14 mouse cellular contexts compared by ENCODE assay signal in the genomic region with DNA sequence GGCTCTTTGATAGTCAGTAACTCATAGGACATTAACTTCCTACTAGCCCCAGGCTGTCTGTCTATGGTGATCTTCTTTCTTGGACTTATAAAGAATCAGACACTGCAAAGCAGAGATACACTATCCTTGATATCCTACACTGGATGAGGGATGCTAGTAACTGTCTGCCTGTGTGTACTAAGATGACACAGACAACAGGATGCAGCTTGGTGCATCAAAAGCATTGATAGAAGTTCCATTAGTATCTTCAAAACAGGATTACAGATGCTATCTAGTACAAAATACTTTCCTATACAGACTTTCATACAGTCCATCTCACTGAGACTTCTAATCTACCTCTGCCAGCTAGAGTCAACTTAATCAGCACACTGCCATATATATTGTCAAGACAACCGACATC.
"Had no signal": no experiment of that assay in that cellular context is flagged by ENCODE, and none has a peak within 500 bp of the region (broad histone marks: within the 10 kb centered on the region; RNA-seq: fewer than 3 reads in every experiment).

No protein-coding gene starts in this region.

- ATAC-seq: hindbrain, embryonic 16.5 days; intestine, embryonic 16.5 days; liver, embryonic 12.5 days had no signal

- DNase-seq: gastrocnemius, postnatal 14 days; gastrocnemius, postnatal 36 days; heart, adult 11 months; heart, adult 2 months; heart, postnatal 4 days; kidney, adult 11 months; kidney, adult 2 months; kidney, adult 9 months; kidney, postnatal 14 days; kidney, postnatal 36 days; left cerebral cortex, postnatal 4 days had no signal
